Mouse (Mus musculus) liver, embryonic 11.5 days (tissue): ENCODE results near the gene Gm49776. TPM values are rescaled to one million over a fixed set of nuclear protein-coding genes. Genes with fewer than 3 reads are reported as not detected.

Experiments
- ATAC-seq: fragments of 200-750 bp; cut with Nextera tagmentation; replicated peaks from 2 replicates; pipeline ENCODE4 v1.8.0; 2017; ENCODE audit warnings: moderate number of reproducible peaks, mild to moderate bottlenecking, moderate TSS enrichment, moderate library complexity; ENCODE audit not compliant: low FRiP score
- DNase-seq: peaks from one replicate; pipeline ENCODE4 v3.0.0-alpha.2; 2017; ENCODE audit warnings: low spot score
- H3K27ac ChIP-seq: fragments of 300-500 bp; sonication (generic); 2 replicates; pipeline ENCODE4 v1.5.1; 2014; ENCODE audit warnings: mild to moderate bottlenecking, low read depth, low read length, control low read depth
- H3K27me3 ChIP-seq: fragments of 300-500 bp; sonication (generic); replicated peaks from 2 replicates; pipeline ENCODE4 v1.6.1; 2014; ENCODE audit warnings: low read length, mixed read lengths; ENCODE audit not compliant: control insufficient read depth, insufficient read depth
- H3K36me3 ChIP-seq: fragments of 300-500 bp; sonication (generic); 2 replicates; pipeline ENCODE4 v1.6.1; 2014; ENCODE audit warnings: mild to moderate bottlenecking, low read length, moderate library complexity, mixed read lengths; ENCODE audit not compliant: control insufficient read depth, insufficient read depth
- H3K4me1 ChIP-seq: fragments of 300-500 bp; sonication (generic); replicated peaks from 2 replicates; pipeline ENCODE4 v1.6.1; 2014; ENCODE audit warnings: low read length, mixed read lengths; ENCODE audit not compliant: control insufficient read depth, insufficient read depth
- H3K4me2 ChIP-seq: fragments of 300-500 bp; sonication (generic); 2 replicates; pipeline ENCODE4 v1.6.1; 2014; ENCODE audit warnings: mild to moderate bottlenecking, control low read depth, moderate library complexity
- H3K4me3 ChIP-seq: fragments of 300-500 bp; sonication (generic); 2 replicates; pipeline ENCODE4 v1.5.1; 2014; ENCODE audit warnings: low read depth, low read length, control low read depth
- H3K9ac ChIP-seq: fragments of 300-500 bp; sonication (generic); 2 replicates; pipeline ENCODE4 v1.6.1; 2014; ENCODE audit warnings: low read depth, low read length, control low read depth
- H3K9me3 ChIP-seq: fragments of 300-500 bp; sonication (generic); 2 replicates; pipeline ENCODE4 v1.6.1; 2016; ENCODE audit warnings: low read length, inconsistent platforms, mixed read lengths; ENCODE audit not compliant: control insufficient read depth
- WGBS: fragments of 180-500 bp; shearing (Covaris S2); extraction: QIAGEN DNeasy Blood & Tissue Kit; methylation state at CpG from one replicate; pipeline ENCODE4 v1.1.7; 2014; 5-methylcytosine and 5-hydroxymethylcytosine counted together
- polyA plus RNA-seq: library from polyadenylated mRNA; unstranded; fragments of >200 nt; fragmentation: Nextera tagmentation; extraction: Ambion mirVana; gene quantifications from 2 replicates; pipeline ENCODE4 v1.2.1, GENCODE M21; 2014

The Gm49776 gene
- polyA plus RNA-seq, 1 experiment from 2014 or later = 1.5 TPM

- Histone ChIP-seq H3K27me3 (peaks cover 6% of the 10 kb centered on the region; the same call in 1 of the 2 replicates), H3K9ac (no peak overlapping the region), H3K4me2 (no peak overlapping the region), H3K4me1 (peaks cover 11% of the 10 kb centered on the region), H3K9me3 (no peaks in the 10 kb centered on the region), H3K27ac (no peak overlapping the region), H3K36me3 (no peaks in the 10 kb centered on the region; the same call in 1 of the 2 replicates), H3K4me3 (no peak overlapping the region)
- 91% methylated on average over 6 of the region's 6 CpGs for WGBS
- DNase-seq (no peak), ATAC-seq (no peak)
These were observed 27.5 kb downstream of the Gm49776 start for GRCm38 (mm10) chr16:18230617-18231016.

DNA sequence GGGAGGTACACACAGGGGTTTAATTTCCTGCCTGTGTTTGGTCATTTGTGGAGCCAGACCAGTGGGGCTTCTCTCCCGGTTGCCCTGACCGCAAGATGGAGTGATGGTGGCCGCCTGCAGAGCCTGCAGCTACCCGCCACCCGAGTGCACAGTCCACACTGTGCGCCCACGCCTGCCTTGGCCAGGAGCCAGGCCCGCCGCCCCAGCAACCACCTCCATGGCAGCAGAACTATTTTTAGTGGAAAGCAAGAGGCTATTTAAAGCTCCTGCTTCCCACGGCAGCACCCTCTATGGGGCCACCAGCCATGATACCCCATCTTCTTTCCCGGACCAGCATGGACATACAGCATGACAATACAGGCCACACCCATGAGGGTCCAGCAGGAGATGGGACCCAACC is 28.5 kb downstream of the Gm49776 start:
- ATAC-seq (no peak), DNase-seq (no peak)
- H3K4me3 ChIP-seq = no peak overlapping the region
- WGBS = 84% methylated on average over 11 of the region's 11 CpGs
- no peaks in the 10 kb centered on the region; the same call in 1 of the 2 replicates for H3K36me3 ChIP-seq
- peaks cover 7% of the 10 kb centered on the region; the same call in 1 of the 2 replicates for H3K4me1 ChIP-seq
- H3K27ac ChIP-seq = no peak overlapping the region
- 0 out of 2 replicates have a peak, but pooled peaks cover under 1% of the 10 kb centered on the region for H3K27me3 ChIP-seq
- H3K9ac ChIP-seq = no peak overlapping the region
- no peaks in the 10 kb centered on the region for H3K9me3 ChIP-seq
- no peak overlapping the region for H3K4me2 ChIP-seq

GRCm38 (mm10) chr16:18228856-18229255 is 29.3 kb downstream of the Gm49776 start:
- H3K4me1 ChIP-seq = peaks cover 2% of the 10 kb centered on the region; the same call in 1 of the 2 replicates
- ATAC-seq (no peak), DNase-seq (no peak)
- peaks cover 5% of the 10 kb centered on the region; the same call in 1 of the 2 replicates for H3K36me3 ChIP-seq
- no peak overlapping the region for H3K4me3 ChIP-seq
- no peaks in the 10 kb centered on the region for H3K9me3 ChIP-seq
- WGBS = 89% methylated on average over 4 of the region's 4 CpGs
- no peak overlapping the region for H3K27ac ChIP-seq
- no peaks in the 10 kb centered on the region for H3K27me3 ChIP-seq
- H3K4me2 ChIP-seq = no peak overlapping the region
- no peak overlapping the region for H3K9ac ChIP-seq

DNA sequence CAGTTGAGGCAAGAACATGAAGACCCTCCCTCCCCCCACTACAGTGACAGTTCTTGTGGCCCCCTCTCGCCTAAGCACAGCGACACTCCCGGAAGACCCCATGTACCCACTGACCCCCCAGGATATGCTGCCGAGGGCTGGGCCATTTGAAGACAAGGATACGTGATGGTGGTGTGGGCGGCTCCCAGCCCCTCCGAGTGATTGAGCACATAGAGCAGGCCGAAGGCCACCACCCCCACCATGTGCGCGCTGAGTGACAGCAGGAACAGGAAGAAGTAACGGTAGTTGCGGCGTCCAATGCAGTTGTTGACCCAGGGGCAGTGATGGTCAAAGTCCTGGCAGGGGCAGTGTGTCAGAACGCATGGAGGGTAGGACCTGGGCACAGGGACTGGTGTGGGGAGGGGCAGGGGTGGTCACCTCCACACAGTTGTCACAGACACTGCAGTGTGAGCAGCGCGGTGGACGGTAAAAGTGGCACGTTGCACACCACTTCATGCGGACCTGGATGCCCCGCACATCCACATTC is 30.2 kb downstream of the Gm49776 start:
- H3K4me1 ChIP-seq = peaks cover 2% of the 10 kb centered on the region; the same call in 1 of the 2 replicates
- H3K4me3 ChIP-seq = no peak overlapping the region
- peaks cover 5% of the 10 kb centered on the region; the same call in 1 of the 2 replicates for H3K36me3 ChIP-seq
- H3K9me3 ChIP-seq = no peaks in the 10 kb centered on the region
- no peak overlapping the region for H3K4me2 ChIP-seq
- no peak overlapping the region for H3K27ac ChIP-seq
- no peak overlapping the region for H3K9ac ChIP-seq
- no peaks in the 10 kb centered on the region for H3K27me3 ChIP-seq
- WGBS = 86% methylated on average over 20 of the region's 20 CpGs
- DNase-seq = no peak
- ATAC-seq = no peak

- H3K4me3 ChIP-seq = no peak overlapping the region
- H3K4me2 ChIP-seq = no peak overlapping the region
- DNase-seq (no peak), ATAC-seq (no peak)
- no peaks in the 10 kb centered on the region for H3K27me3 ChIP-seq
- no peak overlapping the region for H3K9ac ChIP-seq
- H3K4me1 ChIP-seq = peaks cover 2% of the 10 kb centered on the region; the same call in 1 of the 2 replicates
- H3K27ac ChIP-seq = no peak overlapping the region
- H3K36me3 ChIP-seq = peaks cover 8% of the 10 kb centered on the region; the same call in 1 of the 2 replicates
- no peaks in the 10 kb centered on the region for H3K9me3 ChIP-seq
- 89% methylated on average over 13 of the region's 13 CpGs for WGBS
These were observed 30.9 kb downstream of the Gm49776 start for GRCm38 (mm10) chr16:18227187-18227586.

DNA sequence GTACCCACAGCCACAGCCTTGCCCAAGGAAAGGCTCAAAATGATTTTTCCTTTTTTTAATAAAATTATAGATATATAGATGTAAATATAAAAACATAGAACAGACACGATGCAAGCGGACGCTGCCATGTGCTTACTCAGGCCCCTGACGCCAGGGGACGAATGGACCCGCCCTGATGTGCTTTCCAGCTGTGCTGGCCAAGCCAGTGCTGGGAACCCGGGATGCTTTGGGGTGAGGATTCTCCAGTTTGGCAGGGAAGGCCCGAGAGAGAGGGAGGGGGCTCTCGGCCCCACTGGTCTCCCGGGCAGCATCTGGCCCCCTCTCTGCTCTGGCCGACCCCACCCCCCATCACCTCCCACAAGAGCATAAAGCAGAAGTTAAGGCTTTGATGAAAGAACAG is 35.9 kb downstream of the Gm49776 start:
- Histone ChIP-seq H3K27me3 (no peaks in the 10 kb centered on the region), H3K9me3 (no peaks in the 10 kb centered on the region), H3K4me2 (no peak overlapping the region), H3K4me1 (0 out of 2 replicates have a peak, but pooled peaks cover 4% of the 10 kb centered on the region), H3K36me3 (peaks cover 8% of the 10 kb centered on the region; the same call in 1 of the 2 replicates), H3K4me3 (no peak overlapping the region), H3K9ac (no peak overlapping the region), H3K27ac (no peak overlapping the region)
- DNase-seq = no peak
- ATAC-seq = no peak
- 84% methylated on average over 11 of the region's 11 CpGs for WGBS

DNA sequence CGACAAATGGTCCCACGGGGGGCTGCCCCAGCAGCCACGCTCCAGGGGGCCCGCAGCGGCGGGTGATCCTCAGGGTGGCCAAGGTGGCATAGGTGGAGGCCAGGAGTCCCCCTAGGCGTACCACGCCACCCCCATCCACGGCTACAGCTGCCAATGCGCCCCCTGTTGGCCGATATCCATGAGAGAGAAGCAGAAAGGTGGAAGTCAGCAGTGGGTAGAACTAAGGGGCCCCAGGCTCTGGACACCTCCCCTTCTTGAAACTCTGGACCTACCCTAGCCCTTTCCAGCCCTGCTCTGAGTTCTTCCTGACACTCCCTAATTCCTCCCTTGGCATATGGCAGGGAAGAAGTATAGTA is 36.6 kb downstream of the Gm49776 start:
- H3K27ac ChIP-seq = no peak overlapping the region
- peaks cover 8% of the 10 kb centered on the region; the same call in 1 of the 2 replicates for H3K36me3 ChIP-seq
- ATAC-seq (no peak), DNase-seq (no peak)
- 0 out of 2 replicates have a peak, but pooled peaks cover 4% of the 10 kb centered on the region for H3K4me1 ChIP-seq
- H3K9me3 ChIP-seq = no peaks in the 10 kb centered on the region
- H3K27me3 ChIP-seq = no peaks in the 10 kb centered on the region
- 73% methylated on average over 11 of the region's 11 CpGs for WGBS
- no peak overlapping the region for H3K9ac ChIP-seq
- H3K4me3 ChIP-seq = no peak overlapping the region
- H3K4me2 ChIP-seq = no peak overlapping the region

GRCm38 (mm10) chr16:18220856-18221542 is 37.1 kb downstream of the Gm49776 start:
- 74% methylated on average over 6 of the region's 6 CpGs for WGBS
- no peak for ATAC-seq

More at GRCm38 (mm10) chr16:18220856-18221542, 37.1 kb downstream of the Gm49776 start:
- Histone ChIP-seq H3K9me3 (no peaks in the 10 kb centered on the region), H3K4me2 (no peak overlapping the region), H3K27me3 (no peaks in the 10 kb centered on the region), H3K36me3 (peaks cover 8% of the 10 kb centered on the region; the same call in 1 of the 2 replicates), H3K4me3 (no peak overlapping the region), H3K9ac (no peak overlapping the region), H3K4me1 (0 out of 2 replicates have a peak, but pooled peaks cover 4% of the 10 kb centered on the region), H3K27ac (no peak overlapping the region)
- DNase-seq = no peak
